Mouse (Mus musculus): ENCODE data around the gene Pcca.

The Pcca gene

DNA sequence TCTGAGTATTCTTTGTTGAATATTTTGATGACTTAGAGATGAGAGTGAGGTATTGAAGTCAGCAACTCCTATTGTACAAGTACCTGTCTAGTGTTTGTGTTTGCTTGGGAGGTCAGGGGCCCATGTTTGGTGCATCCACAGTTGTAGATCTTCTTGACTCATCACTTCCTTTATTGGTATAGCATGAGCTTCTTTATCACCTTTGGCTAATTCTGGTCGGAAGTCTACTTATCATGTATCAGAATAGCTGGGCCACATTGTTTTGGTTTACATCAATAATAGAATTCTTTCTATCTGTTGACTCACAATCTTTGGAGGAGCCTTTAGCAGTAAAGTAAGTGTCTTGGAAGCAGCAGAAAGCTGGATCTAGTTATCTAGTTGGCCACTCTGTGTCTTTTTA lies 108.3 kb downstream of the Pcca start:
- DNase-seq (ENCODE audit: low spot score): no peak

DNA sequence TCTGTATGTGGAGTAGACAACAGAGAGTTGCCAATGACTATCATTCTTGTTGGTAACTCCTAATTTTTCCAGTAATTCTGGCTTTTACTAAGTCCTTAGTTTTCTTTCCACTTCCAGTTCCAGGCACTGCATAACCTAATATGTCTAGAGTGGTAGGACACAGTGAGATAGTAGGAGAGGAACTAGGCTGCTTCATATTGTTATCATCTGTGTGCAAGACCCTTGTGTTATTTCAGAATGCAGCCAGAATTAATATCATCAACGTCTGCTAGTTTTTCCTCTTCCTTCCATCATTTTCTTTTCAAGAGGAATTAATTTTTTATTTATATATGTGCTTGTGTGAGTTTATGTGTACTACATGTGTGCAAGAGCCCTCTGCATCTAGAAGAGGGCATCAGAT lies 114.1 kb downstream of the Pcca start:
- no peak for DNase-seq (ENCODE audit: low spot score)

DNA sequence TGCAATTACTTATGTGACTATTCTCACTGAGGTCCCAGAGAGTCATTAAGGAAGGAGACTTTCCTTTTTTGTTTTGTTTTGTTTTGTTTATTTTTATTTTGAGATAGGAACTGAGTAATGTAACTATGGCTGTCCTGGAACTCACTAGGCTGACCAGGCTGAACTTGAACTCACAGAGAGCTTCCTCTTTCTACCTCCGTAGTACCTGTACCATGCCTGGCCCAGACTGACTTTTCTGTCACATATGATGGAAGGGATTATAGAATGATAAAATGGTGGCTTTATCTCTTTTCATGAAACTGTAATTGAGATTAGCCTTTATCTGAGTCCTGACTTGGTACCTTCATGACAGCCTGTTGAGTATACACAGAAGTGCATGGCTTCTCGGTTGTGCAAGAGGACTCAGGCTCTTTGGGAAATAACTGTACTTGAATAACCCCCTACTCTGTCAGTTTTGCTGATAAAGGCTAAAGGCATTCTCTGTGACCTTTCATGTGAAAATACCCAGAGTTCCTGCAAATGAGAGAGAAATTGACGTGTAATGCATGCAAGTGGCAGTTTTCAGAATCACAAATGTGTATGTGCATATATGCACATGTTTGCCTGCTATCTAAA lies 115.3 kb downstream of the Pcca start:
- no peak for DNase-seq (ENCODE audit: low spot score)

DNA sequence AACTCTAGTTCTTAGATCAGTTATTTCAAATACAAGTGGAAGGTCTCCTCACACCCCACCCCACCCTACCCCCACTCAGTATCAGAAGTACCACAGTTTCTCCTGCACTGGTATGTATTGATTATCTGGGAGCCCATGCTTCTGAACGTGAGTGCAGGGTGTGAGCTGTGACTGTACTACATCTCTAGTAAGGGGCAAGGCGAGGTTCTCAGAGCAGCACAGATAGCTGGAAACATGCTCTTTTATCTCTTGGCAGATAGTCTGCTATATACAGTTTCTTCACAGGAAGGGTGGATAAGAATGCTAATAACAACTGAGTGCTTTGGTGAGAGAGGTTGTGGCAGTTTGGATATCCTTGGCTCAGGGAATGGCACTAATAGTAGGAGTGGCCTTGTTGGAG lies 117.6 kb downstream of the Pcca start:
- DNase-seq (ENCODE audit: low spot score): no peak

DNA sequence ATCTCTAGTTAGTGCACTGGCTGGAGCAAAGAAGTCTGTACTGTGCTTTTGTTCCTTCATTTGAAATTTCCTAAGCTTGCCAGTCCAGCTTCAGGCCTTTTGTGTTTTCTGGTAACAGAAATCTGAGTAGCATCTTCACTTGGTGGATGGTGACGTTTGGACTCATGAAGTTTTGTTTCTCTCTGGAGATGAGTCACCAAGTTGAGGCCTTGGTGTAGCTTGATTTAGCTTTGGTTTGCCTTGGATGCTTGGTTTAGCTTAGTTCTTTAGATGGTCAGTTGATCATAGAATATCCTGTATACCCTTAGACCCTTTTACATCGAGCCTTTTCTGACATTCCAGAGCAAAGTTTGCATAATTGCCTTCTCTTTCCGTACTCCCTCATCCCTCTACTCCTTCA lies 141.5 kb downstream of the Pcca start:
- DNase-seq (ENCODE audit: low spot score): no peak

DNA sequence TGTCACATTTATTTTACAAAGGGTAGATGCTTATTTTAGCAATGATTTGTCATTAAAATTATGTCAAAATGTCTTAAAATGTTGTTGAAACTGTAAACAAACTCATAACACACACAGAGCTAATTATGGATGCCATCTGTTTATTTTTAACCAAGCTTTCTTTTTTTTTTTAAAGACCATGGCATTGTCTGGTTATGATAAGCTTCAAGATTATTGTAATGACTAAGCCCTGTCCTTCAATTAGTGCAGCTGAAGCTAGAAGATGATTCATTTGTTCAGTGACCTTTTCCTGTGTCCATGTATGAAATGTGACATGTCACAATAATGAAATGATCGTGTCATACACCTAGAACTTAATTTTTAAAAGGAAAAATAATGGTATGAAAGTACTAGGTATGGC lies 149.5 kb downstream of the Pcca start:
- no peak for DNase-seq (ENCODE audit: low spot score)

DNA sequence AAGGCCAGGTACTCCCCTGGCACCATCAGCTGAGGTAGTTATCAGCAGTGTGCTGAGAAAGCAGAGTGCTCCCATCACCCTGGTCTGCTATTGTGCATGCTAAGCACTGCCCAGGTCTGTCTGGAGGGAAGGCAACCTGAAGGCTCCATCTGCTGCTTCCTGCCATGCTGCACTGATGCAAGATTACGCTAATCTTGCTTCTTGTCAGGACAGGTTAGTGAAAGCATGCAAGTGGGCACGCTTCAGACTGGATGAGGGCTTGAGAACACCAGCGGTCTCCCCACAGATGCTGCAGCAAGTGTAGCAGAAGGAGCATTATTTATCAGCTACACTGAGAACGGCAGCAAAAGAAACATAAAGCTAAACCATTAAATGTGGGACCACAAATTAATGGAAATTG lies 150.1 kb downstream of the Pcca start:
- no peak for DNase-seq (ENCODE audit: low spot score)

DNA sequence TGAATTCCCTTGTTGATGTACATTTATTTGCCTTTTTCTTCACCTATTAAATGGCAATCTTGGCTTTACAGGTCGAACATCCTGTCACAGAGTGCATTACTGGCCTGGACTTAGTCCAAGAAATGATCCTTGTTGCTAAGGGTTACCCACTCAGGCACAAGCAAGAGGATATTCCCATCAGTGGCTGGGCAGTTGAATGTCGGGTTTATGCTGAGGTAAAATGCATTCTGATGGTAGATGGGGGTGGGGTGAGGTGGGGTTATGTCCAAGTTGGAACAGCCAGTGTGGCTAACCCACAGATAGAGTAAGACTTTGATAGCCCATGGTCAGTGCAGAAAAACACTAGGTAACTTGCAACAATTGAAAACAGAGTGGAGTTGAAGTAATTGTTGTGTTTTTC lies 150.7 kb downstream of the Pcca start:
- DNase-seq (ENCODE audit: low spot score): no peak

DNA sequence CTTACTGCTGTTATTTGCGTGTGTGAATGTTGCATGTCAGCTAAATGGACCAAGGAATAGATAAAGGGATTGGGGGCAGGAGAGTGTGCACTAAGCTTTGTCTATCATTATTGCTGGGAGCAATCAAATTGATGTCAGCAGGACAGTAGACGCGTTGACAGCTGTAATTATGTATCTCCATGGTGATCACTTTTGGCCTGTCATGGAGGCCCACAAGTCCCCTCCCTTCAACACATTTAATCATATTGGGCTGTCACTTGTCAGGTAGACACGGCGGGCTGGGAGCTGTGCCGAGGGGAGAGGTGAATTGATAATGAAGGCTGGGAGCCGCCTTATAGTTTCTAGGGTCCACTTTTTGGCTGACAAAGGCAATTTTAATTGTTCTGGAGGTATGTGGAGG lies 153.3 kb downstream of the Pcca start:
- no peak for DNase-seq (ENCODE audit: low spot score)

DNA sequence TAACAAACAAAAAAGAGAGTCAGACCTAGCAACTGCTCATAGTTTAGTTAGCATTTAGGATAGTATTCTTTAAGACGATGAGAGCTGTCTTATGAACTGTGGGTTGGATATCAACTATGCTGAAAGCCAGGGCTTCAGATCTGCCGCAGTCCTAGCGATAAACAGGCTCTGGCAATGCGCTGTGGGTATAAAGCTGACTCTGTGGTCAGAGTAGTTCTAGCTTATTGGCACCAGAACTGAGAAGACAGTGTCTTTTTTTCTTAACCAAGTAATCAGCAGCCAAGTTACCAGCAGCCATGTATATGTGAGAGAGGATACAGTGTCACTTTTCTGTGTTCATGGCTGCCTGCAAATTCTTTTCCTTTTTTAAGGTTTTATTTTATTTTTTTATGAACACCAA lies 154.3 kb downstream of the Pcca start:
- no peak for DNase-seq (ENCODE audit: low spot score)

DNA sequence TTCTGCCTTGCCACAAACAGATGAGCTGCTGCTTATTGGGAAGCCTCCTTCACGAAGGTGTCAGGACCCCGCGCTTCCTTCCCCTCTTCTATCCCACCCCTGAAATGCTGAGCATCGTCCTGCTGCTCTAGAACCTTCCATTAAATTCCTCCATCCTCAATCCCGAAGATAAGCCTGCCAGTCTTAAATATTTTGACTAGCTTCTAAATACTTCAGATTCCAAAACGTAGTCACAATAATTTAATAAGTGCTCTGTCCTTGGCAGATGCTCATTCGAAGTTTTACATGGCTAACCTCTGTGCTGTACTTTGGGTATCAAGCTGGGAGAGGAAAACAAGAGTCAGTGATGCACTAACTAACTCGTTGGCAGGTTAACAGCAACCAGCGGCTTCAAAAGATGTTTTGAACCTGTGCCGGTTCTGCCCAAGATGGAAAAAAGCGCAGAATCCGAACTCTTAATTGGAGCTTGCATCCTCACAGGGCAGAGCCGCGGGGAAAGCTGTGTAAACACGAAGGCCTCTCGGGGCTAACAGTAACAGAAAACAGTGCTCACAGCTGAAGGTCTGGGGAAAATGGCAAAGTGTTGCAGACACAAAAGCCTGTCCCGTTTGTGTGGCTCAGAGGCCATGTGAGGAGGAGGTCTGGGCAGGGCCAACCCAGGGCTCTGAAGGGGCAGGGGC lies 155.2 kb downstream of the Pcca start:
- no peak for DNase-seq (ENCODE audit: low spot score)

DNA sequence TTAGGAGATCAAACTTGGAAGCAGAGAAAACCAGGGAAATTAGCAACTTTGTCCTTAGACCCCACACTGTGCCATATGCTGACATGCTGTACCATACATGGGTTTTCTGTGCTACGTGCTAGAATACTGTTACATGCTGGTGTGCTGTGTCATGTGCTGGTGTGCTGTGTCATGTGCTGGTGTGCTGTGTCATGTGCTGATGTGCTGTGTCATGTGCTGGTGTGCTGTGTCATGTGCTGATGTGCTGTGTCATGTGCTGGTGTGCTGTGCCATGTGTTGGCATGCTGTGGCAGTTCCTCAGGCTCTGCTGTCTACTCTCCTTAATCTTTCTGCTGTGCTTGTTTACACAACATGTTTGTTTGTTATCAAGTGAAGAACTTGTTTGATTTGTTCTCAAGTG lies 157.4 kb downstream of the Pcca start:
- no peak for DNase-seq (ENCODE audit: low spot score)

DNA sequence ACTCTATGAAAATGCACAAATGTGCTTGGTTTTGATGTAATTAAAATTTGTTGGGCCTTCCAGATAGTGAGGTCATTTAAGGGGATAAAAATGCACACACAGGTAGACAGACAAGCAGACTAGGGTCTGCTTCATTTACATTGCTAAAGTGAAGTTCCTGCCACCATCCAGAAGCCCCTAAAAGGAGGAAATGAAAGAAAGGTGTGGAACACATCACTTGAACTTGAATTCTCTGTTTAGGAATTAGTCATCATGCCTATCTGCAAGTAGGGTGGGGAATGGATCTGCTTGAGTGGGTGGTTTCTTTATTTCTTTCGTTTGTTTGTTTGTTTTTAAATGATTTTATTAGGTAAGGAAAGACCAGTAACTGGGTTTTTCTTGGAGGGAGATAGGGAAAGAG lies 166.2 kb downstream of the Pcca start:
- DNase-seq (ENCODE audit: low spot score): no peak

DNA sequence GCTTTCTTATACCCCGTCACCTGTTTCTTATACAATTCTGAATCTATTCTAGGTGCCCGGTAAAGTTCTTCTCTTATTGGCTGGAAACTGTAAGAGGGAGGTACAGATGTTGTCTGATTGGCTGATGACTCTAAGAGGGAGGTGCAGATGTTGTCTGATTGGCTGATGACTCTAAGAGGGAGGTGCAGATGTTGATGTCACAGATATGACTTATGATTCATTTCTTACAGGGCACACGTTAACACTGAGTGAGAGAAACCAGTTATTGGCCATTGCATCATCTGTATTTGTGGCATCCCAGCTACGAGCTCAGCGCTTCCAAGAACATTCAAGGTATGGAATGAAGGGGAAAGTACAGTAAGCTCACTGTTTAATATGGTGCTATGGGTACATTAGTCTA lies 179.7 kb downstream of the Pcca start:
- no peak for DNase-seq (ENCODE audit: low spot score)

DNA sequence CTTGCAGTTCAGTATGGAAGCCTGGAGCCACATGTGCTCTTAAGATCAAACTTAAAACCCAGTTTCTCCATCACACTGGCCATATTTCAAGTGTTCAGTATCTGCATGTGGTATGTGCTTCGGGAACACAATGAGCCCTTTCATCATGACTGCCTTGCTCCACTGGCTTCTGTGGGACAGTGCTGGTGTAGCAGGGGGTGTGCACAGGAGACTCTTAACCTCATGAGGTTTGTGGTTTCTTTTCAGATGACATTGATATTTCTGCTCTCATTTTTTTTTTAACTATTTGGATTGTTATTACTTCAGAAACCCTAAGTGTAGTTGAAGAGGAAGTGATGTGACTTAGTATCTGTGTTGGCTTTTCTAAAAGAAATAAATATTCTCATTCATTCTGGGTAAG lies 180.8 kb downstream of the Pcca start:
- no peak for DNase-seq (ENCODE audit: low spot score)

DNA sequence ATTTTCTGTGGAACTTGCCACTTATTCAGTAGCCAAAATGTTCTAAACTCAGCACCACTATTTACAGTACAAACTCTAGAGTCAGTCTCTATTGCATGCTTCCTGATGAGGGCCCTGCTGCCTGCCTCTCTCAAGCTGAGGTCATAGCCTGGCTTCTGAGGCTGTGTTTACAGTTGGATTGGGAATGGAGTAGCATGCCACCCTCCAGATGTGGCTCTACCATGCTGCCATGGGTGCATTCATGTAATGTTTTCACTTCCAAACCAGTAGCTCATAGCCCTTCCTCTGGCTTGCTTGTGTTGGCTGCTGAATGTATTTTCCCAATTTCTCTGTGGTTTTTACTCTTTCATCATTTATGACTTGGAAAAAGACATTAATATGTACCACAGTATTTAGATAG lies 181.9 kb downstream of the Pcca start:
- no peak for DNase-seq (ENCODE audit: low spot score)

DNA sequence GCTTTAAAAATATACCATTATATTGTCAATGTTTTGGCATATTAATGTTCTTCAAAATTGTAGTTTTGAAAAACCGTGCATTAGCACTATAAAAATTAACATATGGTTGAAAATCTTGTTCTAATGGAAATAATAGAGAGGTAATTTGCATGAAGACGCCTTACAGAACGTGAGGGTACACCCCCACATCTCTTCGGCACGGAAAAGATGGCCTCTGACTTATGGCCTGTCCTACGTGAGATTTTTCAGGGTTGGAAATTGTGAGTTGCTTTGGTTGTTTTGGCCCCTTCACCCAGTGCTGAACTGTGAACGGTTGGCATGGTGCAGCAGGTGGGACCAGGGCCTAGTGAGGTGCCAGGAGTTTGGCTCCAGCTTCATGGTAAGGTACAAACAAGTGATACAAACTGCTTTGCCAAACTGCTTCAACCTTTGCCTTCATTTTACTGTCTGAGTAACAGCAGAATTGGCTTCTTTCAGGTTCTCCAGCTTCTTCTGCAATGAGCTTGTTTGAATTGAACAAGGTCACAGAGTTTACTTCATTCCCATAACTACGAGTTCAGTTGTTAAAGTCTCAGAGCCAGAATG lies 185.5 kb downstream of the Pcca start:
- no peak for DNase-seq (ENCODE audit: low spot score)

DNA sequence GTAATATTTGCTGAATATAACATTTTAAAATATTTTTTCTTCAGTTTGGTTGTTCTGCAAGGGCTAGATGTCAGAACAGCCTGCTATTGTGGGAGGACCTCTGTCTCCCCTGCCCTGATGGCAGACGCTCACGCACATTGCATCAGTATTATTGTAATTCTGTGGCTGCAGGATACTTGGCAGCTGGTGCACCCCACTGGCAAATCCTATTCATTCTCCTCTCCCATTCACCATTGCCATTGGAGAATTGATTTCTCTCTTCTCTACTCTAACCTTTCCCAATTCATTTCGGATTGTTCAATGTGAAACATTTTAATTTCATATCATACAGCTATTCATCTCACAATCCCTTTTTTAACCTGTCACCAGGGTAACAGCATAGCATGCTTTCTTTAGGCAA lies 186.9 kb downstream of the Pcca start:
- no peak for DNase-seq (ENCODE audit: low spot score)

DNA sequence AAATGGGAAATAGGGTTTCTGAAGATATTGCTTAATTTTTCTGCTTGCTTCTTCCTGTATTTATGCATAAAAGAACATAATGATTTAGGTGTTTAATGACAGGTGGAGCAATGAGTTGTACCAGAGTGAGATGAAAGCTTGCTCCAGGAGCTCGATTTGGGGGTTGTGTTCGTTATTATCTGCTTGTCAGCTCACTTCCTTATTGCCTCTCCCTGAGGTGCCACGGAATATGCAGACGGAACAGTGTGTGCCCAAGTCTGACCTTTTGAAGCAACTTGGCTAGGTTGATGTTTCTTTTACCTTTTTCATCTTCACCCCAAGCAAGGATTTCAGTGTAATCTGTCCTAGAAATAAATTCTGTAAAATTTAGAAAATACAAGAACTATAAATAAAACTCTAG lies 187.6 kb downstream of the Pcca start:
- DNase-seq (ENCODE audit: low spot score): no peak

DNA sequence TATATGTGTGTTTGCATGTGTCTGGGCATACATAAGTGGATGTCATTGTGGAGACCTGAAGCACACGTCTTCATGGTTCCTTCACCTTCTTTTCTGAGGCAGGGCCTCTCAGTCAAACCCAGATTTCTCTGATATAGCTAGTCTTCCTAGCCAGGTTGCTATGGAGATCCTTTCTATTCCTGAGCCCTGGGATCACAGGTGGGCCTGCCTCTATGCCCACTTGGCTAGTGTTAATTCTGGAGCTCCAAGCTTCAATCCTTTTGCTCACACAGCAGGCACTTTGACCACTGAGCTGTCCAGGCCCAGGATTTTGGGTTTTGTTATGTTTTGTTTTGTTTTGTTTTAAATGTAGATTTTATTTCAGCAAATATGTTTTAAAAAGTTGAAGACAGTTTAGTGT lies 192.3 kb downstream of the Pcca start:
- no peak for DNase-seq (ENCODE audit: low spot score)

DNA sequence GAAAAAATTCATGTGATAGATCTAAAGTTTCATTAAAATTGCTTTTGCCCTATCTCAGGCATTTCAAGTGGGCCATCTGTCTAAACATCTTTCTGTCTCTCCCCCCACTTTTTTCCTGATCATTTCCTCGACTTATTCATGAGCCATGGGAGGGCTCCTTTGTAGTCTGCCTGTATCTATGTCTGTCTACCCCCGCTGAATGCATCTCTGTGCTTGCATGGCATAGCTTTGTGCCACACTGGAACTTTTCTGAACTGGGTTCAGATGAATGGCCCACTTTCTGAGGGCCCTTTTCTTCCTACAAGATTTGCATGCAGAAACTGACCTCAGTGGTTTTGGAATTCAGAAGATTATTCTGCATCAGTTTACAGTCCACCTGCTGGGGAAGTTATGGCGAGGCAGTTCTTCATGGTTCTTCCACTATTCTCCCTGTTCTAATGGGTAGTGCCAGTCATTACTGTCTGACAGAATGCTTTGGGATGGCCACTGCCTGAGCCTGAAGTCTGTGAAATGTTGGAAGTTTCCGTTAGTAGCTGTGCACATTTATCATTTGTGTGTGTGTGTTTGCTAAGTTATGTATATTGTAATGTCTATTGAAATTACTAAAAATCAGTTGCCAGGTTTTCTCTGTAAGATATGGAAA lies 195.4 kb downstream of the Pcca start:
- no peak for DNase-seq (ENCODE audit: low spot score)

DNA sequence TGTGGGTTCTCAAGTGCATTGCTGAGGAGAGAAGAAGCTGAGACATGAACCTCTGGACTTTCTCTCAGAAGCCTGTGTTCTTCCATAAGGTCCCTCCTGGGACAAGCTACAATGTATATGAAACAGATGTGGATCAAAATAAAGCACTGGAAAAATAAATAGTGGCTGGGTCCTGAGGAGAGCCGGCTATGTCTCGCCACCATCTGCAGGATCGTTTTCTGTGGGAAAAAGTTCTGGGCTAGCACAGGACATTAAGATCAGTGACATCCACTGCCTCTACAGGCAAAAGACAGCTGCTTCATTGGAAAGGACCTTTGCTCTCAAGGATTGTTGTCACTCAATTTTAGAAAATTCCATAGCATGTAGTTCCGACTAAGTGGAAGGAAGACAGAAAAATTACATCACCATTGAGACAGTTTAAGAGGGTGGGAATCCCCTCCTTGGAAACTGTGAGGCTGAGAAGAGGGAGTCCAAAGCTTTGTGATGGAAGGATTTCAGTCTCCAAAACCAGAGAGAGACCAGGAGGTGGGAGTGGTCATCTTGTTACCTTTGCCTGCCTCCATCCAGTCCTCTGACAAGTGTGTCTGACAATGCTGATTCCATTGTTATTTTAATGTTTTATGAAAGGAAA lies 196.9 kb downstream of the Pcca start:
- no peak for DNase-seq (ENCODE audit: low spot score)

DNA sequence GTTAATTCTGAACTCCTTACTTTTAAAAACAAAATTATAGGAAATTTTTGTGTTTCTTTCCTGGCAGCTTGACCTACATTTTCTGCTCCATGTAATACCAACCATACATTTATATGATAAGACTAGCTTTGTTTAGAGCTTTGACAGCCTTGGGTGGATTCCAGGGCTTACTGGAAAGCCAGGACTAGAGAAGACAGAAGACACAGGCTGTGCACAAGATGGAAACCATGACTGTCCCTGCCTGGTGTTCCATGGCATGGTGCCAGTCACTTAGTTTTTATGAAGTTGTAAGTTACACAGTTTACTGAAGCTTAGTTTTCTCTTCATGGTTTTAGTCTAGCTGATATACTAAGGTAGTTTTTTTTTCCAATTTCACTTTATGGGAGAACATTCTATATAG lies 202.7 kb downstream of the Pcca start:
- DNase-seq (ENCODE audit: low spot score): no peak
